Mouse (Mus musculus): ENCODE measurements around the gene Slc38a4. TPM values are rescaled to one million over a fixed set of nuclear protein-coding genes. Genes with fewer than 3 reads are reported as not detected.
A peak's percentile ranks its signal among the peaks of the same experiment; 100 is the strongest.

Gene Slc38a4
- polyA plus RNA-seq, 1 experiment from 2014 or later: 70.0 TPM

DNA sequence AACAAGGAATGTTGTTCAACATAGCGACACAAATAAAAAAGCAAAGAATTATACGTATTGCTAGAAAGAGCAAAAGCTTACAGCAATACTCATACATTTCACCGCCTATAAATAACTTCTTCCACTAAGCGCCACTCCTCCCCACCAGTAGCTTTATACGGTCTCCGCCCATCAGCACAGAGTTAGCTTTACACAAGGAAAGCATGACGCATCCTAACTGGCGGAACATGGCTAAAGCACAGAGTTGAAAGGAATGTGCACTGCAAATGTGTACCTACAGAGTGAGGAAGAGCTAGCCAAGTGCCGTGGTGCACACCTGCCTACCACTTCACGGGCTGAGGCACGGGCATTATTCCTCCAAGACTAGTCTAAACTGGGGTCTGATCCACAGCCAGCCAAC, 95.4 kb downstream of the Slc38a4 start:
- Histone ChIP-seq H3K9me3 (no peaks in the 10 kb centered on the region), H3K4me1 (no peaks in the 10 kb centered on the region), H3K4me2 (no peak overlapping the region), H3K9ac (no peak overlapping the region), H3K4me3 (no peak overlapping the region), H3K27ac (no peak overlapping the region), H3K27me3 (no peaks in the 10 kb centered on the region), H3K36me3 (no peaks in the 10 kb centered on the region)
- no peak for ATAC-seq (ENCODE audit: borderline replicate concordance, extremely low read depth, low FRiP score, low TSS enrichment)
- 84% methylated on average over 11 of the region's 11 CpGs for WGBS

- H3K4me2 ChIP-seq: no peak overlapping the region
- H3K9ac ChIP-seq: no peak overlapping the region
- no peak overlapping the region for H3K4me3 ChIP-seq
- H3K27ac ChIP-seq: no peak overlapping the region
- H3K9me3 ChIP-seq: no peaks in the 10 kb centered on the region
- whole genome bisulfite sequencing: 73% methylated on average over 2 of the region's 2 CpGs
- H3K27me3 ChIP-seq: no peaks in the 10 kb centered on the region
- no peaks in the 10 kb centered on the region for H3K4me1 ChIP-seq
- no peak for ATAC-seq (ENCODE audit: borderline replicate concordance, extremely low read depth, low FRiP score, low TSS enrichment)
- no peaks in the 10 kb centered on the region for H3K36me3 ChIP-seq
Measured at GRCm38 (mm10) chr15:96959247-96959646, 96.5 kb downstream of the Slc38a4 start.

DNA sequence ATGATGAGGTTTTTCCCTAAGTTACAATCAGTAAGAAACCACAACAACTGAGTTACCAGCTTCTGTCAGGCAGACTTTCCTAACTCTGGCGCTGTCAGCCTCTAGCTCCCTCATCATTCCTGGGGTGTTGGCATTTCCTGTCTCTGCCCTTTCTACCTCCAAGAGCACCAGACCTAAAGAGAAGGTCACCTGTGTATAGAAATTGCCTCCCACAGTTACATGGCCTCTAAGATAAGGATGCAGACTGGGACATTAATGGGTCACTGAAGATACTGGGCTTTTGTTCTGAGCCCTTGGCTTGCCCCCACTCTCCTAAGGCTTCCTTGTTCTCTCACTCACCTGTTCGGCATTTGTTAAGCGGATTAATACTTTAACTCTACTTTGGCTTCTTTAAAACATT, 99.1 kb downstream of the Slc38a4 start:
- H3K4me2 ChIP-seq: no peak overlapping the region
- H3K36me3 ChIP-seq: no peaks in the 10 kb centered on the region
- H3K27me3 ChIP-seq: no peaks in the 10 kb centered on the region
- H3K4me3 ChIP-seq: no peak overlapping the region
- H3K9ac ChIP-seq: no peak overlapping the region
- ATAC-seq (ENCODE audit: borderline replicate concordance, extremely low read depth, low FRiP score, low TSS enrichment): no peak
- 56% methylated on average over 3 of the region's 3 CpGs for WGBS
- no peak overlapping the region for H3K27ac ChIP-seq
- peaks cover 9% of the 10 kb centered on the region; the same call in 1 of the 2 replicates for H3K4me1 ChIP-seq
- no peaks in the 10 kb centered on the region for H3K9me3 ChIP-seq

DNA sequence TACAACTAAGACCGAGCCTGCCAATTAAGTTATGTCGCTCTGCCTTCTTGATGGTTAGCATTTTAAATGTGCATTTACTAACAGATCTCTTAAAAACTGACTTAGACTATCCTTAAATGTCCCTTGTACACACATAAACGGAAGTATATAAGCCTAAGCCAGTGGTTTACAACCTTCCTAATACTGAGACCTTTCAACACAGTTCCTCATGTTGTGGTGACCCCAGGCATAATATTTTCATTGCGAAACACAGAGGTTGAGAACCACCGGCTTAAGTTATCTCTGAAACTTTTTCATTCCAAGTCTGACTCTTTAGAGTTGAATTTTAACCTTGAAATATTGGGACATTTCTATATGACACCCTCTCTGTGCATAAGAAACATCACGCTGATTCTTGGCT, 101.4 kb downstream of the Slc38a4 start:
- H3K9ac ChIP-seq: no peak overlapping the region
- no peaks in the 10 kb centered on the region for H3K27me3 ChIP-seq
- no peaks in the 10 kb centered on the region for H3K36me3 ChIP-seq
- 76% methylated on average over 6 of the region's 6 CpGs for WGBS
- H3K4me3 ChIP-seq: no peak overlapping the region
- H3K4me1 ChIP-seq: peaks cover 9% of the 10 kb centered on the region; the same call in 1 of the 2 replicates
- ATAC-seq (ENCODE audit: borderline replicate concordance, extremely low read depth, low FRiP score, low TSS enrichment): no peak
- H3K4me2 ChIP-seq: no peak overlapping the region
- no peaks in the 10 kb centered on the region for H3K9me3 ChIP-seq
- H3K27ac ChIP-seq: no peak overlapping the region

- H3K4me3 ChIP-seq: peak overlapping the region; percentile 33
- peak overlapping the region; percentile 22; the same call in 1 of the 2 replicates for H3K9ac ChIP-seq
- ATAC-seq (ENCODE audit: borderline replicate concordance, extremely low read depth, low FRiP score, low TSS enrichment): no peak
- H3K4me2 ChIP-seq: peak overlapping the region; percentile 66
- no peak overlapping the region for H3K27ac ChIP-seq
- H3K27me3 ChIP-seq: no peaks in the 10 kb centered on the region
- peaks cover 9% of the 10 kb centered on the region; the same call in 1 of the 2 replicates for H3K4me1 ChIP-seq
- no peaks in the 10 kb centered on the region for H3K36me3 ChIP-seq
- 29% methylated on average over 16 of the region's 16 CpGs for WGBS
- H3K9me3 ChIP-seq: no peaks in the 10 kb centered on the region
Measured at GRCm38 (mm10) chr15:96953938-96954238, 101.9 kb downstream of the Slc38a4 start.

- Histone ChIP-seq H3K27ac (no peak overlapping the region), H3K4me1 (peaks cover 9% of the 10 kb centered on the region; the same call in 1 of the 2 replicates), H3K9ac (peak overlapping the region; percentile 22; the same call in 1 of the 2 replicates), H3K4me3 (peak overlapping the region; percentile 33), H3K4me2 (peak overlapping the region; percentile 66), H3K27me3 (no peaks in the 10 kb centered on the region), H3K36me3 (no peaks in the 10 kb centered on the region), H3K9me3 (no peaks in the 10 kb centered on the region)
- peak; percentile 73 for ATAC-seq (ENCODE audit: borderline replicate concordance, extremely low read depth, low FRiP score, low TSS enrichment)
- WGBS: 24% methylated on average over 23 of the region's 23 CpGs
Measured at GRCm38 (mm10) chr15:96953112-96953937, 102.4 kb downstream of the Slc38a4 start.

- no peak for ATAC-seq (ENCODE audit: borderline replicate concordance, extremely low read depth, low FRiP score, low TSS enrichment)
- H3K9me3 ChIP-seq: no peaks in the 10 kb centered on the region
- 51% methylated on average over 8 of the region's 8 CpGs for WGBS
- H3K4me2 ChIP-seq: no peak overlapping the region
- no peaks in the 10 kb centered on the region for H3K27me3 ChIP-seq
- H3K36me3 ChIP-seq: no peaks in the 10 kb centered on the region
- no peak overlapping the region for H3K4me3 ChIP-seq
- no peak overlapping the region for H3K9ac ChIP-seq
- H3K27ac ChIP-seq: no peak overlapping the region
- H3K4me1 ChIP-seq: peaks cover 9% of the 10 kb centered on the region; the same call in 1 of the 2 replicates
Measured at GRCm38 (mm10) chr15:96952488-96952887, 103.3 kb downstream of the Slc38a4 start.

DNA sequence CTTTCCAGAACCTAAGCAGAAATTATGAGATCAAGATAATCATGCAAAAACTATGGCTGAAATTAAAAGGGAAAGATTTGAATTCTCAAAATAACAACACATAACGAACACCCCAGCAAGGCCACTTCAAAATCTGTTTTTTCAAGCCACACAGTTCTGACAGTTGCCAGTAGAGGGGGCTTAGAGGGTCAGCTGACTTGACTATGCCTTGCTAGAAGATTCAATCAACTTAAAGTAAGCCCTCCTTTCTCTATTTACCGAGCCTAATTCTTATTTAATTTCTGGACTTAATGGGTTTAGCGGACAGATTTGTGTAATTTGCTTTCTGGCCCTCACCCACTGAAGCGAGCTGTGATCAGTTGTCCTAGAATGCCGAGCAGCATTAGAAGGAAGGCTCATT, 104.0 kb downstream of the Slc38a4 start:
- Histone ChIP-seq H3K4me1 (peaks cover 9% of the 10 kb centered on the region; the same call in 1 of the 2 replicates), H3K4me3 (no peak overlapping the region), H3K4me2 (no peak overlapping the region), H3K9ac (no peak overlapping the region), H3K36me3 (no peaks in the 10 kb centered on the region), H3K27ac (no peak overlapping the region), H3K9me3 (no peaks in the 10 kb centered on the region), H3K27me3 (no peaks in the 10 kb centered on the region)
- ATAC-seq (ENCODE audit: borderline replicate concordance, extremely low read depth, low FRiP score, low TSS enrichment): no peak
- 47% methylated on average over 5 of the region's 5 CpGs for WGBS

GRCm38 (mm10) chr15:96948471-96948870, 107.3 kb downstream of the Slc38a4 start:
- no peak for ATAC-seq (ENCODE audit: borderline replicate concordance, extremely low read depth, low FRiP score, low TSS enrichment)
- Histone ChIP-seq H3K27me3 (no peaks in the 10 kb centered on the region), H3K4me3 (no peak overlapping the region), H3K9ac (no peak overlapping the region), H3K4me1 (peaks cover 3% of the 10 kb centered on the region; the same call in 1 of the 2 replicates), H3K4me2 (no peak overlapping the region), H3K9me3 (no peaks in the 10 kb centered on the region), H3K36me3 (no peaks in the 10 kb centered on the region), H3K27ac (no peak overlapping the region)
- WGBS: 59% methylated on average over 6 of the region's 6 CpGs

Other genes starting within 250 kb of the Slc38a4 start
- 5.3 and 5.7 TPM in 2 replicates for gene Pced1b, start 191.2 kb upstream of the Slc38a4 start, polyA plus RNA-seq (2015; fragmentation: Nextera tagmentation; extraction: Ambion mirVana)
- gene Amigo2, start 191.3 kb upstream of the Slc38a4 start, polyA plus RNA-seq (2015; fragmentation: Nextera tagmentation; extraction: Ambion mirVana): 5.5 and 6.0 TPM in 2 replicates

Measured in lung, embryonic 15.5 days (tissue).